Mouse (Mus musculus) liver, embryonic 13.5 days (tissue): ENCODE measurements around the gene Abhd4. TPM values are rescaled to one million over a fixed set of nuclear protein-coding genes. Genes with fewer than 3 reads are reported as not detected.
"Not testable (repeated sequence)": the region's sequence is repeated elsewhere in the genome, so short reads cannot be mapped to it uniquely, and the experiment has no call there.

Source experiments
- ATAC-seq: fragments of 200-750 bp; cut with Nextera tagmentation; 2 replicates; pipeline ENCODE4 v1.8.0; 2017; ENCODE audit warnings: low read depth, mild to moderate bottlenecking, moderate number of reproducible peaks, moderate library complexity
- DNase-seq: peaks from one replicate; pipeline ENCODE4 v3.0.0; 2022
- H3K27ac ChIP-seq: fragments of 300-500 bp; sonication (generic); 2 replicates; pipeline ENCODE4 v1.5.1; 2015; ENCODE audit warnings: moderate library complexity, mild to moderate bottlenecking, inconsistent platforms
- H3K27me3 ChIP-seq: fragments of 300-500 bp; sonication (generic); 2 replicates; pipeline ENCODE4 v1.6.1; 2015; ENCODE audit warnings: mild to moderate bottlenecking, inconsistent platforms
- H3K36me3 ChIP-seq: fragments of 300-500 bp; sonication (generic); 2 replicates; pipeline ENCODE4 v1.6.1; 2015; ENCODE audit warnings: mild to moderate bottlenecking, inconsistent platforms
- H3K4me1 ChIP-seq: fragments of 300-500 bp; sonication (generic); replicated peaks from 2 replicates; pipeline ENCODE4 v1.6.1; 2015; ENCODE audit warnings: inconsistent platforms
- H3K4me2 ChIP-seq: fragments of 300-500 bp; sonication (generic); 2 replicates; pipeline ENCODE4 v1.6.1; 2015; ENCODE audit warnings: inconsistent platforms, mild to moderate bottlenecking, moderate library complexity
- H3K4me3 ChIP-seq: fragments of 300-500 bp; sonication (generic); replicated peaks from 2 replicates; pipeline ENCODE4 v1.5.1; 2015; ENCODE audit warnings: mild to moderate bottlenecking, inconsistent platforms
- H3K9ac ChIP-seq: fragments of 300-500 bp; sonication (generic); 2 replicates; pipeline ENCODE4 v1.6.1; 2015; ENCODE audit warnings: mild to moderate bottlenecking, inconsistent platforms
- H3K9me3 ChIP-seq: fragments of 300-500 bp; sonication (generic); replicated peaks from 2 replicates; pipeline ENCODE4 v1.6.1; 2016; ENCODE audit warnings: inconsistent platforms
- WGBS: fragments of 180-500 bp; shearing (Covaris S2); methylation state at CpG from one replicate; pipeline ENCODE4 v1.1.7; 2015; ENCODE audit not compliant: insufficient replicate concordance; 5-methylcytosine and 5-hydroxymethylcytosine counted together
- polyA plus RNA-seq: library from polyadenylated mRNA; unstranded; fragments of >200 nt; fragmentation: Nextera tagmentation; extraction: Ambion mirVana; gene quantifications from 2 replicates; pipeline ENCODE4 v1.2.1, GENCODE M21; 2015

The Abhd4 gene
- polyA plus RNA-seq, 1 experiment from 2014 or later, result 17.9 TPM

DNA sequence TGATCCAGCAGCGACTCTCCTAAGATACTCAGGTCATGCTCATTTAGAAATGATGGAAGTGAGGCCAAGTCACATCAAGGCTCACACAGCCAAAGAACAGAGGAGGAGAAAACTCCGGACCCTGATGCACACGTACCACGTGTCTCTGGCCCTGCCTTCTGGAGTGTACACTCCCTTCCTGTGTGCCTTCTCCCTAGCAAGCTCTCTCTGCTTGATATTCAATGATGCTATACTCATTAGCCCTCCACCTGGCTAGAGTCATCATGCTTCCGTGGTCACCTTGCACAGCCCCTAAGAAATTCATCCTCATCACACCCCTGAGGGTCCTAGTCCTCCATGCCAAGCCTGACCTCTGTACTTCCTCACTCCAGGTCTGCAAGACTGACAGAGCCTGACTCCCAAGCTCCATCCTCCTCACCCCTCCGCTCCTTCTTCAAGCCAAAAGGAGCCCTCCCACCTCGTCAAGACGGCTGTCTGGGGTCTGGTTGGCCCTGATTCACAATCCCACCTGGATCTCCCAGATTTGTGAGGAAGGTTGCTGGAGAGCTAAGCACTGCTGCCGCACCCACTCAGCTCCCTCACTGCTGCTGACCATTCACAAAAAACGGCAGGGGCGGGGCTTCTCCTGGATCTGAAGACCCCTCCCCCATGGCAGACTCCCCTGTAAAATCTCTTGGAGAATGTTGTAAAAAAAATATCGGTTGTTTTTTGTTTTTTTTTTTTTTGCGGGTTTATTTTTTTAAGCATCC lies 30.5 kb upstream of the Abhd4 start:
- Histone ChIP-seq H3K9me3 (no peaks in the 10 kb centered on the region), H3K4me3 (no peak overlapping the region), H3K9ac (no peak overlapping the region), H3K27me3 (peaks cover 14% of the 10 kb centered on the region), H3K4me2 (no peak overlapping the region), H3K36me3 (no peaks in the 10 kb centered on the region), H3K4me1 (peaks cover 58% of the 10 kb centered on the region), H3K27ac (no peak overlapping the region)
- DNase-seq (no peak), ATAC-seq (no peak)
- WGBS, result 49% methylated on average over 13 of the region's 13 CpGs

DNA sequence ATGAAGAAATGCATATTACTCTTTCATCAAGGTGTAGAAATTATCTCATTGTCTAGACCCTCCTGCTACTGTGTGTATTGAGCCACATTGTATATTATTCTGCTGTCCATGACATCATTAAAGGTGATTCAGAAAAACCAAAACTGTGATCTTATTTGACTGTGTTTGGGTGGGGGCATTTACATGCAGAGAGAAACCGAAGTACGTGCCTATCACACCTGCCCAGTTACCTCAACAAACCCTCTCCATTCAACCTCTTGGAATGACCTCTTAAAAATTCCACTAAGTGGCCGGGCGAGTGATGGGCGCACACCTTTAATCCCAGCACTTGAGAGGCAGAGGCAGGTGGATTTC lies 29.9 kb upstream of the Abhd4 start:
- H3K9ac ChIP-seq, result no peak overlapping the region
- H3K27me3 ChIP-seq, result peaks cover 19% of the 10 kb centered on the region
- no peaks in the 10 kb centered on the region for H3K36me3 ChIP-seq
- DNase-seq (no peak), ATAC-seq (no peak)
- H3K4me1 ChIP-seq, result peaks cover 63% of the 10 kb centered on the region
- H3K27ac ChIP-seq, result no peak overlapping the region
- no peak overlapping the region for H3K4me2 ChIP-seq
- H3K9me3 ChIP-seq, result no peaks in the 10 kb centered on the region
- no peak overlapping the region for H3K4me3 ChIP-seq
- 80% methylated on average over 5 of the region's 5 CpGs for WGBS

DNA sequence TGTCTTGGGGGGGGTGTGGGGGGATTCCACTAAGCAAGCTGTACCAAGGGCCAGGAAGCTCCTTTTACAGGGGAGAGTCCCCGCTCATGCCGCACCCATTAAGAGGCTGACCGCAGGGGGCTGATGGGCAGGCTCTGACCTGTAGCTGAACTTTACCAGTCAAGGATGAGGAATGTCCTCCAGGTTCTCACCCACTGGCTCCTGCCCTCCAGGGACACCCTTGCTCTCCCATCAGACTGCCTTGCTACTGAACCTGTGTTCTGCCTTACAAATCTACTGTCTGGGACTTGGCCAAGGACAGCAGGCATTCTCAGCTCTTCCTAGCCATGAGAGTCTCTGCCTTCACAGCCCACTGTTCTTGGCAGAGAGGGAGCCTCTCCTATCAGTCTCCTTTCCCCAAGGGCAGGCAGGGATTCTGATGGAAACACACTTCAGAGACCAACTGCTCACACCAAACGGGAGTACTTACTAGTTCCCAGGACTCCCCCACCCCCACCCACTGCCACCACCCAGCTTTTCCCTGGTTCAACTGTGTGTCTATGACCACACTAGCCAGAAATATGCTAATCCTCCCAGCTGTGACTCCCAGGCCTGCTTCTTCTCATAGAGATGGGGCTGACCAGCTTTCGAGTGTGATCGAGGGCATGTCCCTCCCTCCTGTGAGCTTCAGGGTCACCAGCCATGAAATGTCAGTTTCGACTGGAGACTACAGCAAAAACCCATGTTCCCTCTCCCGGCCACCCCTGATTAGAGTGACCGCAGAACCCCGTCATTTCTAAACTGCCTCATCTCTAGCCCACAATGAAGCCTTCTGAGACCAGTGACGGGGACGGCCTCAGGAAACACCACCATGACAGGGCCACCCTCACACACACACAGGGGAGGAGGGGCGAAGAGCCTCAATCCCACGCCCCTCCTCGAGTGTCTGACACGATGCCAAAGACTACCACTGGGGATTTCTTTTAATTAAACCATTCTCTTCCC lies 29.2 kb upstream of the Abhd4 start:
- 39% methylated on average over 16 of the region's 16 CpGs for WGBS
- no peaks in the 10 kb centered on the region for H3K9me3 ChIP-seq
- peaks cover 16% of the 10 kb centered on the region for H3K27me3 ChIP-seq
- no peaks in the 10 kb centered on the region for H3K36me3 ChIP-seq
- peaks cover 66% of the 10 kb centered on the region for H3K4me1 ChIP-seq
- no peak overlapping the region for H3K4me2 ChIP-seq
- no peak for DNase-seq
- no peak overlapping the region for H3K27ac ChIP-seq
- no peak overlapping the region for H3K9ac ChIP-seq
- no peak for ATAC-seq
- H3K4me3 ChIP-seq, result no peak overlapping the region

DNA sequence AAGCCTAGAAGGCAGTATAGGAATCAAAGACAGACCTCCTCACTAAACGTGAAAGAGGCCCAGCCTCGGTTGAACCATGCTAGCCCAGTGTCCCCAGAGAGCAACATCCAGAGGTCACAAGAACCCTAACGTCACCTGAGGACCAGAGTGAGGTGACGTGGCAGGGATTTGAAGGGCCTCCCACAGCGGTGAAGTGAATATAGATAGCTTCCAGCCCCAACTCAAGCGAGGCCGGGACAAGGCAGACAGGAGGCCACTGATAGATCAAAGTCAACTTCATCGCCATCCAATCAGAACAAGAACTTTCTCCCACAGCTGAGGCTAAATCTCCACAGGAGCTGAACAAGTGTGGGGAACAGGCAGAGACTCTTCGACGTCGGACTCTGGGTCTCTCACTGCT lies 28.3 kb upstream of the Abhd4 start:
- Histone ChIP-seq H3K9ac (no peak overlapping the region), H3K4me2 (no peak overlapping the region), H3K27me3 (peaks cover 14% of the 10 kb centered on the region), H3K9me3 (no peaks in the 10 kb centered on the region), H3K4me3 (no peak overlapping the region), H3K36me3 (no peaks in the 10 kb centered on the region), H3K4me1 (peaks cover 62% of the 10 kb centered on the region), H3K27ac (no peak overlapping the region)
- DNase-seq (no peak), ATAC-seq (no peak)
- 63% methylated on average over 11 of the region's 11 CpGs for WGBS

GRCm38 (mm10) chr14:54226911-54227811 lies 26.8 kb upstream of the Abhd4 start:
- H3K4me2 ChIP-seq, result peak overlapping the region; percentile 79
- H3K27me3 ChIP-seq, result peaks cover 14% of the 10 kb centered on the region
- no peaks in the 10 kb centered on the region for H3K9me3 ChIP-seq
- H3K4me1 ChIP-seq, result peaks cover 59% of the 10 kb centered on the region
- peak overlapping the region; percentile 74 for H3K27ac ChIP-seq
- H3K4me3 ChIP-seq, result peak overlapping the region; percentile 51
- peak overlapping the region; percentile 74 for H3K9ac ChIP-seq
- 6% methylated on average over 16 of the region's 16 CpGs for WGBS
- ATAC-seq (peak; percentile 80), DNase-seq (peak; percentile 56)
- H3K36me3 ChIP-seq, result no peaks in the 10 kb centered on the region

- H3K27ac ChIP-seq, result peak overlapping the region; percentile 74
- H3K9me3 ChIP-seq, result no peaks in the 10 kb centered on the region
- peak; percentile 48 for DNase-seq
- WGBS, result 0% methylated on average over 10 of the region's 10 CpGs
- ATAC-seq, result peak; percentile 49
- peaks cover 57% of the 10 kb centered on the region for H3K4me1 ChIP-seq
- peak overlapping the region; percentile 51 for H3K4me3 ChIP-seq
- H3K36me3 ChIP-seq, result no peaks in the 10 kb centered on the region
- H3K9ac ChIP-seq, result peak overlapping the region; percentile 74
- H3K27me3 ChIP-seq, result peaks cover 14% of the 10 kb centered on the region
- peak overlapping the region; percentile 79 for H3K4me2 ChIP-seq
Observed at GRCm38 (mm10) chr14:54227911-54228451, 26.0 kb upstream of the Abhd4 start.

- ATAC-seq, result no peak
- peaks cover 60% of the 10 kb centered on the region for H3K4me1 ChIP-seq
- no peak overlapping the region for H3K27ac ChIP-seq
- 30% methylated on average over 7 of the region's 7 CpGs for WGBS
- peak overlapping the region; percentile 51 for H3K4me3 ChIP-seq
- H3K9me3 ChIP-seq, result no peaks in the 10 kb centered on the region
- no peak for DNase-seq
- H3K4me2 ChIP-seq, result peak overlapping the region; percentile 79
- H3K9ac ChIP-seq, result peak overlapping the region; percentile 27; the same call in 1 of the 2 replicates
- no peaks in the 10 kb centered on the region for H3K36me3 ChIP-seq
- H3K27me3 ChIP-seq, result peaks cover 14% of the 10 kb centered on the region
Observed at GRCm38 (mm10) chr14:54228501-54228900, 25.5 kb upstream of the Abhd4 start.

DNA sequence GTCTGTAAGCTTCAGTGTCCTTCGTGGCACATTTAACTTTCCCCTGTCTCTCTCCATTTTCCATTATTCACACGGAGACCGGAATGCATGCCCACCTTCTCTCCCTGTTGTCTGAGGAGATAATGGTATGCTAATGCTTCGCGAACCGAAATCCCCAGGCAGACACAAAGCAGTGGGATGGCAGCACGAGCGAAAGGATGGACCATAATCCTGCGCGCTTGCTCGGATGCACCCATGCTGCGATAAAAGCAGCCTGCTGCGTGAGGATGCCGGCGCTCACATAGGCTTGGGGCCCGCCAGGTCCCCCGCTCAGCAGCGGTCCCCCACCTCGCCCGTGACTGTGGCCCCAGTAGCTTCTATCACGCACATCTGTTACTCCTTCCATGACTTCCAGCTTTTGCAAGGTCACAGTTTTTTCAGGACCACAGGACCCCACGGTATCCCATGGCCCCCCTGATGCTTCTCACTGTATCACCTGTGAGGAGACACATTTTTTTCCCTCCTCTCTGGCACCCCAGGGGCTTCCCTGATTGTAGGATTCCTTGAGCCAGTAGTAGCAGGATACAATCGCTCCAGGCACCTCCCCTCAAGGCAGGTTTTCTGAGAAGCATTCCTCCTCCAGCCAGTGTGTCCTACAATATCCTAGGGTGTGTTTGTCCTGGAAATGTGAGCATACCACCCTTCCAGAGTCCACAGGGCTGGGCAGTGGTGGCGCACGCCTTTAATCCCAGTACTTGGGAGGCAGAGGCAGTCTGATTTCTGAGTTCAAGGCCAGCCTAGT lies 24.9 kb upstream of the Abhd4 start:
- no peak overlapping the region for H3K4me3 ChIP-seq
- no peak for ATAC-seq
- peak overlapping the region; percentile 79 for H3K4me2 ChIP-seq
- WGBS, result 24% methylated on average over 25 of the region's 25 CpGs
- peak overlapping the region; percentile 9; the same call in 1 of the 2 replicates for H3K9ac ChIP-seq
- H3K9me3 ChIP-seq, result no peaks in the 10 kb centered on the region
- H3K36me3 ChIP-seq, result no peaks in the 10 kb centered on the region
- DNase-seq, result no peak
- H3K27me3 ChIP-seq, result peaks cover 14% of the 10 kb centered on the region
- peaks cover 66% of the 10 kb centered on the region for H3K4me1 ChIP-seq
- H3K27ac ChIP-seq, result no peak overlapping the region

GRCm38 (mm10) chr14:54229849-54230248 lies 24.1 kb upstream of the Abhd4 start:
- H3K4me3 ChIP-seq, H3K36me3 ChIP-seq, H3K9ac ChIP-seq, H3K4me2 ChIP-seq, H3K27ac ChIP-seq, ATAC-seq, H3K9me3 ChIP-seq, DNase-seq: not testable (repeated sequence)
- peaks cover 63% of the 10 kb centered on the region for H3K4me1 ChIP-seq
- 63% methylated on average over 4 of the region's 4 CpGs for WGBS
- peaks cover 14% of the 10 kb centered on the region for H3K27me3 ChIP-seq

DNA sequence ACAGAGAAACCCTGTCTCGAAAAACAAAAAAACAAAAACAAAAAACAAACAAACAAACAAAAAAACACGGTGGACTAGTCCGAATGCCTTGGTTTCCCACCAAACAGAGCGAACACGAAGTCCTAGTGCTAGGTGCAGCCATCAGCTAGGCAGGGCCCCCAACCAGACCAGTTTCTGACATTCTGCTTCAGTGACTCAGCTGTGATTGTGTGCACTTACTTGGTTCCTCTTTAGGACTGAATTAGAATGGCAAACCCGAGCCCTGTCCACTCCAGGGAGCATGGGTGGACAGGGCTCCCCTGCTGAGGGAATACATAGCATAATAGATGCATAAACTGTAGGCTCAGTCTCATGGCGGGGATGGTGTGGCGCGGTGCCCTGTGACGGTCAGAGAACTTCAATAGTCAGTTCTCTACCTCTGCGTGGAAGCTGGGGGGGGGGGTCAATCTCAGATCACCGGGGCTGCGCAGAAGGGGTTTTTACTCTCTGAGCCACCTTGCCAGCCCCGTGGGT lies 23.3 kb upstream of the Abhd4 start:
- DNase-seq, result no peak
- H3K4me2 ChIP-seq, result no peak overlapping the region
- H3K4me1 ChIP-seq, result peaks cover 59% of the 10 kb centered on the region
- peaks cover 15% of the 10 kb centered on the region for H3K36me3 ChIP-seq
- H3K9ac ChIP-seq, result no peak overlapping the region
- H3K27me3 ChIP-seq, result peaks cover 13% of the 10 kb centered on the region
- ATAC-seq, result no peak
- no peak overlapping the region for H3K4me3 ChIP-seq
- no peaks in the 10 kb centered on the region for H3K9me3 ChIP-seq
- H3K27ac ChIP-seq, result no peak overlapping the region
- WGBS, result 63% methylated on average over 14 of the region's 14 CpGs
